Mouse (Mus musculus): ENCODE measurements around the gene Adcy4. TPM values are rescaled to one million over a fixed set of nuclear protein-coding genes. Genes with fewer than 3 reads are reported as not detected.
A peak's percentile ranks its signal among the peaks of the same experiment; 100 is the strongest.

The Adcy4 gene
- total RNA-seq, 1 experiment from 2014 or later: 8.0 TPM

DNA sequence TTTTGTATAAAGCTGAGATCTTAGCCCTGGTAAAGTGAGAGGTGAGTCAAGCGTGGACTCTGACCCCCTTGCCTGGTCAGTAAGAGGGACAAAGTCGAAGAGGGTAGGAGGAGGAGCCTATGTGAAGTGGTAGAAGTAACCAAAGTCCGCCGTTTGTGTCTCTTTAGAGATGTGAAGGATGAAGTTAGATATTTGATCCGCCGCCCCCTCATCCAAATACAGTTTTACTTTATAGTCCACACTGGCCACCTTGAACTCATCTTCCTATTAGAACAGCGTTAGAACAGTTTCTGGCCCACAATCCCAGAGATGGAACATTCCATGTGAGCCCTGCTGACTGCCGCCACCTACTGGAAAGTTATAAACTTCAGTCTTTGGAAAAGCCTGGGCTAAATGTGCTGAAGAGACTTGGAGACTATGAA lies 25.5 kb downstream of the Adcy4 start, which contains the start of gene Cideb:
Gene Cideb (minus strand): TSS at position 96 of the 422 bp plus-strand sequence.
- no peak for DNase-seq

DNA sequence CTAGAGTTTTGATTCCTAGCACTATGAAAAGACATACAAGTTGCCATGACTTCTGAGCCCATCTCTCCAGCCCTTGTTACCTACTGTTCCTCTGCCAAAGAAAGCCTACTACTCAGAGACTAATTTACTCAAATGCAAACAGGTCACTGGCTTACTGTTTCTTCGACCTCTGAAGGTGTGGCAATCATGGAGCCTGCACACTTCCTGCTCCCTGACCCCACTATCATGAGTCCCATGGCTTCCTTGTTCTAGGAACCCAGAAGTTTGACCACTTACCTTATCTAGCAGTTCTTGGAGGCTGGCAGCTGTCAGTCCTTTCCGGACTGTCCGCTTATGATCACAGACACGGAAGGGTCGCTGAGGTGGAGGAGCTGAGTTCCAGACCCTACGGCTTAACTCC lies 26.3 kb downstream of the Adcy4 start:
- DNase-seq: no peak

DNA sequence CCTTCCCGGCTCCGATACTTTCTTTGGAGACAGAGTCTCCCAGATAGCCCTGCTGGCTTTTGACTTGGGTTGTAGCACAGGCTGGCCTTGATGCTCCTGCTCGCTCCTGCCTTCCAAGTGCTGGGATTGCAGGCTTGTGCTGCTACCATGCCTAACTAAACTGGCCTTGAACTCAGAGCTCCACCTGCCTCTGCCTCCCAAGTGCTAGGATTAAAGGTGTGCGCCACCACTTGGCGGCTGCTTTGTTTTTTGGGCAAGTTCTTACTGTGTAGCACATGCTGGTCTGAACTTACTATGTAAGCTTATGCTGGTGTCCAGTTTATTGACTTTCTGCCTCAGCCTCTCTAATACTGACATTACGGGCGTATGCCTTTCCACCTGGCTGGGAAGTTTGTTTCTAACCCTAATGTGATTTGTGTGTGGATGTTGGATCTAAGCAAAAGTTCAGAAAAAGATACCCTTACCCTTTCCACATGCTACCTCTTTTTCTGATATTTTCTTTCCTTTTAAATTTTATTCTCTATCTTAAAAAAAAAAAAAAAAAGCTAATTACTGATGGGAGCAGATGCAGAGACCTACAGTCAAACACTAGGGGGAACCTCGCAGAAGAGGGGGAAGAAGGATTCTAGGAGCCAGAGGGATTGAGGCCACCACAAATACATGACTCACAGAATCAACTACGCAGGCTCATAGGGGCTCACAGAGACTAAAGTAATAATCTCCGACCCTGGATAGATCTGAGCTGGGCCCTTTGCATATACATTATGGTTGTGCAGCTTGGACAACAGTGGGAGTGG lies 36.6 kb downstream of the Adcy4 start:
- no peak for DNase-seq

DNA sequence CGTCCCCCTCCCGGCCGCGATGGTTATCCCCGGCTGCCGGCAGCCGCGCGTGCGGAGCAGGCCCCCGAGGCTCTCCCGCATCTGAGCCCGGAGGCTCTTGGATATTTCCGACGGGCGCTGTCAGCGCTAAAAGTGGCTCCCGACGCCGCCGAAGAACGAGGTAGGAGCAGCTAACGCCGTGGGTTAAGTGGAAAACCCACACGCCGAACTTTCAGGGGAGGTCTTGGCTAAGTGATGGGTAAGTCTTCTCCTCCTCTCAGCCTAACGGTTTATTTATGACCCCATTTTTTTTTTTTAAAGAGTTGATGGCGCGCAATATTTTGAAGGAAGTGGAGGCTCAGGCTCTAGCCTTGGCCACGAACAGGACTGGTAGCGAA lies 38.0 kb downstream of the Adcy4 start:
- DNase-seq: no peak

DNA sequence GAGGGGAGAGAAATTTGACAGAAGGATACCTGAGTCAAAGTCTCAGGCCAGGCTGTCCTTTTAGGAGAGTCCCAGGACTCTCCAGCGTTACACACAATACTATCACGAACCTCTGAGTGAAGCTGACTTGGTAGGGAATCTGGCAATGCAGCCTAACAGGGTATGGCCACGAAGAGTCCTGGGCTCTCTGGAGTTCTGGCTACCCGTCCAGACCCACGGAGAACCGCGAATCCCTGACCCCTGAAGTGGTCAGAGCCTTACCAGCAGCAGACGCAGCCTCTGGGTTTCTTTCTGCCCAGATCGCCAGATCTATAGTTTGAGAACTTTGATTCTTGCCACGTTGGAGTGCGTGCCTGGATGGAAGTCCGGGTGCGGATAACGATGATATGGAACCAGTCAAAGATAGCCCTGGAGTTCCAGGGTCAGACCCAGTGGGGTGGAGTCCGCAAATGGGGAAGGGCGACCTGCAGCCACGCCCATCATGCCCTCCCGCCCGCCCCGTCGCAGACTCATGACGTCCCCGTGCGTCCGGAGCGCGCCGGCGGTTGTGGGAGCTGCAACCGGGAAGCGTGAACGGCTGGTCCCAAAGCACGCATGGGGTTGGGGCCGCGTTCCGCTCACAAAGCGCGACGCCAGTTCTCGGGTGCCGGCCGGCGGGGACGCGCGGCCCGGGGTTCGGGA lies 38.6 kb downstream of the Adcy4 start, which contains the start of the genes Dhrs1 and Nop9:
Gene Dhrs1 (minus strand): TSS at position 511 of the 681 bp plus-strand sequence.
Gene Nop9 (plus strand): TSS at position 514 of the 681 bp plus-strand sequence.
- DNase-seq: peak; percentile 90

DNA sequence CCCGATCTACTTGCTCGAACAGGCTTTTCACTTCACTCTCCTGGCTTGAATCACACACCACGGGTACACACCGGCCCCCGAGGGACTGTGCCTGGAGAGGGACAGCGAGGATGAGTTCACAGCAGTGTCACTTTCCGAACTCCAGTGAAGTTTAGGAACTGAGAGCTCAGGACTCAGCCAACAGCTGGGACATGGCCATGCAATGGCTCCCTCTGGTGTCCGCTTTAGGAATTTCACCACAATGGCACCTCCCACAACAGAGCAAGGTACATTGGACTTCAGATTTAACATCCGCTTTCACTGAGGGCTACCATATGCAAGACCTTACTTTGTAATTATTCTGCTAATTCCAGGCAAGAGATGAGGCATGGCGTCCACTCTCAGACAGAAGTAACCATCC lies 40.2 kb downstream of the Adcy4 start:
- DNase-seq: peak; percentile 83

DNA sequence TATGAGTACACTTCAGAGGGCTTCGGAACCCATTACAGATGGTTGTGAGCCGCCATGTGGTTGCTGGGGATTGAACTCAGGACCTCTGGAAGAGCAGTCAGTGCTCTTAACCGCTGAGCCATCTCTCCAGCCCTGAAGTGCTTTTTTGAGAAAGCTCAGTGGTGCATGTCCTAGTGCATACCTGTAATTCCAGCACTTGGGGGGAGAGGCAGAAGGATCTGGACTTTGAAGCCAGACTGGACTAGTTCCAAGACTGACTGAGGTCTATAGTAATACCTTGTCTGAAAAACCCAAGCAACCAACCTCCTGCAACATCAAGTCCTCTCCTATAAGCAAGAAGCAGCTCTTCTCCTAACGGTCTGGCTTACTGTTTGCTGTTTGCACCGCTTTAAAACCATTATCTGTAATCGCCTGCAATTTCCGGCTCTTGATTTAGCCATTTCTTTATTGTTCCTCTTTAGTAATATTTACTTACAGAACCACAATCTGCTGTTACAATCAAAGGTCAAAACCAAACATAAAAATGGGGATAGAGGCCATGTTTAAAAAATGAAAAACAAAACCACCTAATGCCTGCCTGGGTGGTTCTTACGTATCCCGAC lies 46.7 kb downstream of the Adcy4 start:
- no peak for DNase-seq

DNA sequence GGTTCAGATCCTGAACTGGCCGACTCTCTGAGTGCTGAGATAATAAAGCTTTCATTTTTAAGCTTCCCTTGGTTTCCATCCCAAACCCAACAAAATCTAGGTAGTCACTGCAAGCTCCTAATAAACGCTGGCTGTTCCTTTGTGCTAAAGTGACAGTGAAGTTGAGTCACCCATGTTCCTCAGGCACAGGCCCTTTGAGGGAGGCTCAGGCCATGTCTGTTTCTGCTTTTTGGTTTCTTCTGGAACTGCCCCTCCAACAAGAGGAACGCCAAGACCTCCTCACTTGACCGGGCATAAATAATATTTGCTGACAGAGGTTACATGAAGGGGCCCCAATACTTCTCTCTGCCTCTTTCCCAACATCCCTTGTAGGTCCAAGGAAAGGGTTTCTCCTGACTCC lies 48.1 kb downstream of the Adcy4 start:
- no peak for DNase-seq

DNA sequence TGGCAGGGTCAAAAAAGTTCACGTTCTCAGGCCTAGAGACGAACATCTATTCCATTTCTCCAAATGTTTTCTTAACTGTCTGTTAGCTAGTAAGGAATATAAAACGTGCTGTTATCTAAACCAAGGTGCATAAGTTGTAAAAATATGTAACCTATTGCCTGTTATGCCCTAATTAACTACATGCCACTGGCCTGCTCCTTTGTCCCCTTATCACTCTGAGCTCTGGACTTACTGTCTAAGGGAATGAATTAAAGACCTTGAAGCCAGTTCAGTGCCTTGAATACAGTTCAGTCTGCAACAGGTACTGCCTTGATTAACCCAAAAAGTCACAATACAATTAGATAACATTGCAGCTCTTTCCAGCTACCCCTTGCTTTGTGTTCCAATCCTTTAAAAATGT lies 48.6 kb downstream of the Adcy4 start:
- no peak for DNase-seq

DNA sequence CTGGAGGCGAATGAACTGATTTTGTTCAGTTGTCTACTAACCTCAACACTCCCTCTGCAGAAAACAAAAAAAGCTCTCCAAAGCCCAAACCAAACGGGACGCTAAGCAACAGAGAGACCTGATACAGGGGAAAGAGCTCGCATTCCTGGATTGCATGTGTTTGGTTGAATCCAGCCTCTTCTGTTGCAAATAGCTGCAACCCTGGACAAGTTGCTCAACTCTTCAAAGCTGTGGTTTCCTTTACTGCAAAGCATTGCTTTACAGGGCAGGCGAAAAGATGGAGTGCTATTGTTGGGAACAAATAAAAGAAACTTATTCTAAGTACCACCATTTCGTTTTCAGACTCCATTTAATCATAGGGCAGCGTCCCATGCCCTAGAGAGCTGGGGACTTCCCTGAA lies 49.0 kb downstream of the Adcy4 start:
- DNase-seq: no peak

DNA sequence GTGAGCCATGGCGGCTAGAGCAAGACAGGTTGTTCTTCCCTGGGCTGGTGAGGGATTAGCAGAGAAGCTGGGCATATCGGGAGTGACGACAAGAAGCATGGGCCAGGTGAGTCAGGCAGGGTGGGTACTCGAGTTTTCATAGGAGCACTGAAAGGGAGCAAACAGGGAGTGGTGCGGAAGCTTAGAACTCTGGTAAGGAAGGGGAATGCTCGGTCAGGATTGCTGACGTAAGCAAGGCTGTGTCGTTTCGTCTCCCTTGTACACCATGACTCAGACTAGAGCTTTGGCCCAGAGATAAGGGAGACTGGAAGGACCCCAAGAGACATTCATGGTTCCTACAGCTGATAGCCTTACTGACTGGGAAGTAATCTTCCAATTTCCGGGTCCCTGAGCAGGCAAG lies 50.0 kb downstream of the Adcy4 start:
- no peak for DNase-seq

DNA sequence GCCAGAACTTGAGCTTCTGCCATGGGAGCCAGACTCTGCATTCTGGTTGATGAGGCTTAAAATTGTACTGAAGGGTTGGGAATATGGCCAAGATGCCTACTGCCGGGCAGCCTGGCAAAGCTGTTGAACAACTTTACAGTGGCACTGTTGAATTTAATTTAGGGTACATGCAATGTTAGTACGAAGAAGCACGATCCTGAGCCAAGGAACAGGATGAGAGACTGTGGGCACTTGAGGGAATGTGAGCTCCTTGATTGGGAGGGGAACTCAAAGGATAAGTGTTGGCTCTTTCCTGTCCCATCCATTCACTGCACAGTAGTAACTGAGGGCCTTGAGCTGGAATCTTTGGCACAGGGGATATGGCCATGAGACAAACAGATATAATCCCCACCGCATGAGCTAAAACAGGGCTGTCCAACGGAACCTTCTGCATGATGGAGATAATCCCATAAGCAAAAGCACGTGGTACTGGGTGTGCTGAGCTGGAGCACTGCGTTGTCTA lies 53.3 kb downstream of the Adcy4 start:
- DNase-seq: no peak

DNA sequence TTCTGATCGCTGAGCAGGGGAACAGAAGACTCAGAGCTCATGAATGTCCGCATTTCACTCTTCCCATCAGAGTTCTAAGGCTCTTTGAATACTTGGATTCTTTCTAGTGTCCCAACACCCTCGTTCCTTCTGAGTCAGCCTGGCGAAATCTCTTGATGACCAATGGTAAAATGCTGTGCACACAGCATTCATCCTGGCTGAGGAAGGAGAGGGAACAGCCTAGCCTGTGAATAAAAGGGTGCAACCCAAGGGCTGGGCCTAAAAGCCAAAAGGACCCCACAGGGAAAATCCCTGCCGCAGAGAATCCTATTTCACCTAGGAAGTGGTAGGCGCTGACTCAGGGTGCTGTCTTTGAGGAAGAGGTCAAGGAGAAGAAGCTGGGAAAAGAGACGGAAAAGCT lies 53.8 kb downstream of the Adcy4 start:
- no peak for DNase-seq

DNA sequence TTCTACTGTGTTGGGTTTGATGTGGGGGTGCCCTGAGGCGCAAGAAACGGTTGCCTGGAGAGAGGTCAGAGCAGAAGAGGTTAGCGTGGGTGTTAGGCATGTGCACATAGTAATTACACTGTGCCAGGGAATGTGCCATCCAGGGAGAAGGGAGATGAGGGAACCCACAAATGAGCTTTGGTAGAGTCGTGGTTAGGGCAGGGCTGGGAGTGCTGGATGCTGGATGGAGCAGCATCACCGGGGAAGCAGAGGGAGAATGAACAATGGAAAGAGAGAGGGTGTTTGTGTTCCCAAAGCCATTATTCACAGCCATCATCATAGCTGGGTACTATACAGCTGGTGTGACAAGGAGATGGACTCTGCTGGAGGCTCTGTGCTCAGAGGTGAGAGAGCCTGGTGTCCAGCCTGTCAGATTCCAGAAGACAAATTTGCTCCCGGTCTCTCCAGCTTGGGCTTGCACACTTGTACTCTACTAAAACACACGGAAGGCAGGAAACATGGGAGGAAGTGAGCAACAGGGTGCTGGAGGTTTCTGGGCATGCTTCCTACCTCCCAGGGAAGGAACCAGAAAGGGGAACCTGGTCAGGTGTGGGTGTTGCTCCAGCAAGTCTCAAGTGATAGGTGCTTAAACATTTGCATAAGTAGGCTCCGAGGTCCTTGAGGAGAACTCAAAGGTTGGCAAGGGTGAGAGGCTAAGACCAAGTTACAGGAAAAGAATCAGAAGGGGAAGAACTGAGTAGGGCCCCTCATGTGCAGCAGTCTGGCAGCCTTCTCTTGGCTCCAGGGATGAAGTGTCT lies 55.8 kb downstream of the Adcy4 start:
- no peak for DNase-seq

DNA sequence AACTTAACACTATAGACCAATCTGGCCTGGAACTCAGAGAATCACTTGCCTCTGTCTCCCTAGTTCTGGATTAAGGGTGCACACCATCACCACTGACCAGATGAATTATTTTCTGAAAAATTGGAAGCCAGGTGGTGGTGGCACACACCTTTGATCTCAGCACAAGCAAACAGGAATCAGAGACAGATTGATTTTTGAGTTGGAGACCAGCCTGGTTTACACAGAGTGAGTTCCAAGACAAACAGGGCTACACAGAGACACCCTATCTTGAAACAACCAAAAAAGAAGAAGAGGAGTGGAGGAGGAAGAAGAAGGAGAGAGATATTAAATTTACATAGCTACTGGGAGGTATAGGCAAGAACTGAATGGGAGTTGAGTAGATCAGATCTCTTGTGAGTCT lies 57.6 kb downstream of the Adcy4 start:
- DNase-seq: no peak

DNA sequence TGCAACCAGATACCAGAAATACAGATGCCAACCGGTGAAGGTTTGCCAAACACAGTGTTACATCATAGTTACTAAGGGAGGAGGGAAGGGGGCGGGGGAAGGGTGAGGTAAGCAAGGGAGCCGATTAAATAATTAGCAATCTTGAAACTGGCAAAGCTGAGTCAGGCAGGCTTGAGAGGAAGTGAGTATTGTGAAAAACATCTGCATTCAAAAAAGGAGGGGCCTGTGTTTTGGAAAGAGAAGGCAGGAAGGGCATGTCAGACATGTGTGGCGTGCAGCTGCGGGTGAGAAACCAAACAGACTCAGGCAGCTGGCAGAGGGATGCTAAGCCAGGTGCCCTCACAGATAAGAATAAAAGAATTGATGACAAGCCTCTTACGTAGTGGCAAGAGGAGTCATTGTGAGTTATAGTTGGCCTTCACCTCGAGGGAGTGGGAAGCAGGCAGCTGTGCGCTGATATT lies 59.5 kb downstream of the Adcy4 start:
- peak; percentile 44 for DNase-seq

DNA sequence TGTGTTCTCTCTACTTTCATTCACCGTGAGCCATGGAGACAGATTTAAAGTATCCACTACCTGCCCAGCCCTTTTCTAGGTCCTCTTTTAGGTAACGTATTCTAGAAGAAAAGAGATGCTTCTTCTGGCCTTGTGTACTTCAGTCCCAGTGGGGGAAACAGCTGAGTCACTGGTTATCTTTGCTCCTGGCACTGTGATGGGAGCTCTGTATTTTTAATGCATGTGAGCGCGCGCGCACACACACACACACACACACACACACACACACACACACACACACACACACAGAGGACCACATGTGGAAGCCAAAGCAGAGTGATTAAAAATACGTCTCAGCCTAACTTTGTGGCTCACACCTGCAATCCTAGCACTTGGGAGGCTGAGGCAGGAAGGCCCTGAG lies 60.5 kb downstream of the Adcy4 start:
- DNase-seq: no peak

DNA sequence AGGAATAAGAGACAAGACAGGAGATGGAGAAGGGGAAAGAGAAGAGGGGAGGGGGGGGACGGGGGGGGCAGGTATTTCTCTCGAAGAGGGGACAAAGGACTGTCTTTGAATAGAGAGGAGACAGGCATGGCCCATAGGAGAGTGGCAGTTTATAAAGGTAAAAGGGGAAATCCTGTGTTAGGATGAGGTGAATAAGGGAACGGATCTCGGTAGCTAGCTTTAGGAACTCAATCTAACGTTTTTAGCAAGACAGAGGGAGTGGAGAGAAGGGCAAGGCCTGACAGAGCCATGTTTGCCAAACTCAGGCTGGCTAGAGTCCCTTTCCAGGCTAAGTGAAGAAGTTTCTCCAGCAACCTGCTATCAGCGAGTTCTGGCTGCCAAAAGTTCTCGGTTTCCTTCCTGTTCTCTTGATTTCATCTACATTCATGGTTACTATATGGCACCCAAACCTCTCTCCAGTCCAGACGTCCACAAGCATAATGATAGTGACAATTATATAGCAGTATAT lies 61.4 kb downstream of the Adcy4 start:
- no peak for DNase-seq

DNA sequence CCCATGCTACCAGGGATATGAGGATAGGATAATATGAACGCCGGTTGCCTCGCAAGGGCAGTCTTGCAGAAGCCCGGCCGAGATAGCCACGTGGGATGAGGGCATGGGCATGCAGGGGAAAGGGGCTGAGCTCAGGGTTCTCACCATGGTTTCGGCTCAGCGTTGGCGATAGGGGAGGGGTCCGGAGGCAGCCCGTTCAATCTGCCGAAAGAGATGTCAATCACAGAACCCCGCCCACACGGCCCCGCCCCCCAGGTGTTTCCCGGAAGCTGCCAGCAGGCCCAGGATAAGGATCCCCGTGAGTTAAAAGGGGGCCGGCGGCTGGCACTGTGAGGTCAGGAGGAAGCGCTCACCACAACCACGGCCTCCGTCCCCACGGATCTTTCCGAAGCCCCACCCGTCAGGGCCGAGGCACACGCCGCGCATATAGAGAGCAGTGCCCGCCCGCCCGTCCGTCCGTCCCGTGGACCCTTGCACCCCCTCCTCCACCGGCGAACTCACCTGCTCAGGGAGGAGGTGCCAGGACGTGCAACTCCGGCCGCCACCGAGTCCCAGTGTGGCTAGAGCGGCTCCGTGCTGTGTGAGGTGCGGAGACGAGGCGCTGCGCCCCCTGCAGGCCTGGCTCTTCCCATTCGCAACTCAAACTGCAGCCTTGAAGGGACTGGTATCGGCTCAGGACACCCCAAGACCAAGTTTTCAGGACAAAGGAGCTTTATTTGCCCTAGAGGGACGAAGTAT lies 62.0 kb downstream of the Adcy4 start, which contains the start of gene Rabggta:
Gene Rabggta (minus strand): TSS at position 564 of the 738 bp plus-strand sequence.
- DNase-seq: peak; percentile 92

DNA sequence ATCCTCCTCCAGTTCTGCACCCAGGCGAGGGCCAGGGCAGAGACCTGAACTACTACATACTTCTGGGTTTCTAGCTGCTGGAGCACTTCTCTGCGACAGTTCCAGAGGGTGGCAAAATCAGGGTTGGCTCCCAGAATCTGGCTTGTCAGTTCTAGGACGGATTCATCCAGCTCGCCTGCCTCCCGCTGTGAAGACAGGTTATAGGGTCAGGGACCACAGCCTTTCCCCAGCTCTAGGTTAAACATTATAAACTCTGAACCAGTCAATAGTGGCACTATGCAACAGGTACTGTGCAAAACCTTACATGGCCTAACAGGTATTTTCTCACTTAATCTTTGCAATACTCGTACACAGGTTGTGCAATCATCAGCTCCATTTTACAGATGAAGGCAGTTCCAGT lies 62.8 kb downstream of the Adcy4 start:
- no peak for DNase-seq

DNA sequence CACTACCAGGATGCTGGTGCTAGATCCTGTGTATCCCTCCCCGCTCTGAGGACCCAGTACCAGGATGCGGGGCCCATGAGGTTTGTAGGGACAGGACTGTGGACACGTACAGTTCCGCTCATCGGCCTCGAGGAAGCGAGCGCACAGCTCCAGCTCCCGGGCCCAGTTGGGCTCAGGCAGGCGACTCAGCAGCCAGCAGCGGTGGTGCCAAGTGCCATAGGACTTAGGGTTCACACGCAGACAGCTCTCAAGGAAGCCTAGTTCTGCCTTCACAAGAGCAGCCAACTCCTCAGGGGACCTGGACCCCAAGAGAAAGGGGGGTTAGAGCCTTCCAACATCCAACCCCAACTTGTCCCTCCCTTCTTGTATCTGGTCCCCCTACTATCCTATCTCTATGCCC lies 63.2 kb downstream of the Adcy4 start:
- DNase-seq: no peak
